Comparison of ENCODE assay signal across 8 mouse cellular contexts in genomic region chr4:109117596-109118326, GRCm38 (mm10).
DNase-seq lines count a peak whose midpoint lies in the region; ATAC-seq and TF ChIP-seq lines count a peak whose summit lies in the region.

No protein-coding gene starts in this region.

- H3K9ac ChIP-seq in heart, embryonic 12.5 days: peak overlapping the region; percentile 74
- H3K9ac ChIP-seq in kidney, postnatal 0 days (ENCODE audit: low read depth, low read length): peak overlapping the region; percentile 73
- H3K9ac ChIP-seq in liver, embryonic 11.5 days (ENCODE audit: low read depth, low read length): peak overlapping the region; percentile 75
- peak overlapping the region; percentile 37 for H3K9ac ChIP-seq in stomach, embryonic 14.5 days (replicated peaks; ENCODE audit: low read depth, low read length)

- H3K4me2 ChIP-seq in heart, embryonic 12.5 days: peak overlapping the region; percentile 70
- H3K4me2 ChIP-seq in kidney, postnatal 0 days (ENCODE audit: low read length): peak overlapping the region; percentile 65
- peak overlapping the region; percentile 84 for H3K4me2 ChIP-seq in liver, embryonic 11.5 days
- H3K4me2 ChIP-seq in stomach, embryonic 14.5 days (replicated peaks; ENCODE audit: low read depth, low read length): peak overlapping the region; percentile 49

- DNase-seq in CD4-positive helper T cell, adult 2 months (ENCODE audit: low read depth, low spot score): peak; percentile 94
- DNase-seq in brain, embryonic 18.5 days (ENCODE audit: low read depth, low spot score): peak; percentile 63
- DNase-seq in kidney, postnatal 0 days (ENCODE audit: low spot score): peak; percentile 93
- DNase-seq in liver, embryonic 11.5 days (ENCODE audit: low spot score): peak; percentile 94
- DNase-seq in naive thymus-derived CD4-positive, alpha-beta T cell, adult 2 months (ENCODE audit: low read depth): peak; percentile 94

- WGBS in heart, embryonic 12.5 days: under 1% methylated on average over 40 of the region's 46 CpGs
- WGBS in kidney, postnatal 0 days: under 1% methylated on average over 38 of the region's 46 CpGs
- under 1% methylated on average over 37 of the region's 46 CpGs for WGBS in liver, embryonic 11.5 days
- WGBS in stomach, embryonic 14.5 days: 0% methylated on average over 39 of the region's 46 CpGs

- H3K4me3 ChIP-seq in heart, embryonic 12.5 days: peak overlapping the region; percentile 61
- H3K4me3 ChIP-seq in kidney, postnatal 0 days (replicated peaks; ENCODE audit: low read depth, low read length): peak overlapping the region; percentile 71
- H3K4me3 ChIP-seq in liver, embryonic 11.5 days (ENCODE audit: low read depth, low read length): peak overlapping the region; percentile 60
- H3K4me3 ChIP-seq in stomach, embryonic 14.5 days (ENCODE audit: low read depth, low read length): peak overlapping the region; percentile 56

- H3K4me1 ChIP-seq in heart, embryonic 12.5 days (replicated peaks): peaks cover 23% of the 10 kb centered on the region
- H3K4me1 ChIP-seq in kidney, postnatal 0 days (replicated peaks; ENCODE audit: insufficient read depth, low read length): 0 out of 2 replicates have a peak, but pooled peaks cover 8% of the 10 kb centered on the region
- peaks cover 14% of the 10 kb centered on the region for H3K4me1 ChIP-seq in liver, embryonic 11.5 days (replicated peaks; ENCODE audit: control insufficient read depth, insufficient read depth, low read length)
- H3K4me1 ChIP-seq in stomach, embryonic 14.5 days (ENCODE audit: control insufficient read depth, insufficient read depth, low read length): peaks cover 14% of the 10 kb centered on the region

- H3K27ac ChIP-seq in heart, embryonic 12.5 days (ENCODE audit: poor library complexity, severe bottlenecking): peak overlapping the region; percentile 93
- H3K27ac ChIP-seq in kidney, postnatal 0 days: peak overlapping the region; percentile 92
- H3K27ac ChIP-seq in liver, embryonic 11.5 days (ENCODE audit: low read depth, low read length): peak overlapping the region; percentile 71
- peak overlapping the region; percentile 84 for H3K27ac ChIP-seq in stomach, embryonic 14.5 days (ENCODE audit: low read length)

- TF ChIP-seq CTCF in kidney, postnatal 0 days (IDR thresholded peaks at IDR 0.05; ENCODE audit: low read depth): no peak

- H3K27me3 ChIP-seq in heart, embryonic 12.5 days (replicated peaks): no peaks in the 10 kb centered on the region
- no peaks in the 10 kb centered on the region for H3K27me3 ChIP-seq in kidney, postnatal 0 days (ENCODE audit: insufficient read depth, low read length)
- no peaks in the 10 kb centered on the region for H3K27me3 ChIP-seq in liver, embryonic 11.5 days (replicated peaks; ENCODE audit: control insufficient read depth, insufficient read depth, low read length)
- no peaks in the 10 kb centered on the region for H3K27me3 ChIP-seq in stomach, embryonic 14.5 days (ENCODE audit: control insufficient read depth, insufficient read depth, low read length)

- no peaks in the 10 kb centered on the region for H3K36me3 ChIP-seq in heart, embryonic 12.5 days
- H3K36me3 ChIP-seq in kidney, postnatal 0 days (ENCODE audit: insufficient read depth, low read length): no peaks in the 10 kb centered on the region
- H3K36me3 ChIP-seq in liver, embryonic 11.5 days (ENCODE audit: control insufficient read depth, insufficient read depth, low read length): no peaks in the 10 kb centered on the region
- no peaks in the 10 kb centered on the region for H3K36me3 ChIP-seq in stomach, embryonic 14.5 days (ENCODE audit: control insufficient read depth, insufficient read depth, low read length)

- no peaks in the 10 kb centered on the region for H3K9me3 ChIP-seq in heart, embryonic 12.5 days (replicated peaks)
- H3K9me3 ChIP-seq in kidney, postnatal 0 days (replicated peaks; ENCODE audit: low read length): no peaks in the 10 kb centered on the region
- H3K9me3 ChIP-seq in liver, embryonic 11.5 days (ENCODE audit: control insufficient read depth, low read length): no peaks in the 10 kb centered on the region
- no peaks in the 10 kb centered on the region for H3K9me3 ChIP-seq in stomach, embryonic 14.5 days (ENCODE audit: control insufficient read depth, low read depth, low read length)

- peak; percentile 100 for ATAC-seq in erythroid progenitor cell, adult 5-6 weeks (replicated peaks; ENCODE audit: low FRiP score, poor library complexity, severe bottlenecking)
- peak; percentile 99 for ATAC-seq in heart, embryonic 12.5 days (ENCODE audit: insufficient number of reproducible peaks, low FRiP score)
- peak; percentile 99 for ATAC-seq in kidney, postnatal 0 days (replicated peaks; ENCODE audit: low FRiP score, low read depth)
- peak; percentile 100 for ATAC-seq in liver, embryonic 11.5 days (replicated peaks; ENCODE audit: low FRiP score)
- peak; percentile 99 for ATAC-seq in stomach, embryonic 14.5 days (ENCODE audit: insufficient number of reproducible peaks, insufficient read depth, low FRiP score, low read depth)

Comparison
In these comparisons a context has a peak if more than half of its experiments do, and no peak if none do; other contexts are left out.
1. Peak in every context shown above with its lines: DNase-seq, ATAC-seq, H3K4me3 ChIP-seq and H3K27ac ChIP-seq.